Mouse (Mus musculus): ENCODE measurements at regions not wholly inside any gene's neighbourhood (a gene's known extent, or its start where the extent isn't known, plus 50 kb on each side); places are given as distances from the start of the nearest gene placed in this dataset.

DNA sequence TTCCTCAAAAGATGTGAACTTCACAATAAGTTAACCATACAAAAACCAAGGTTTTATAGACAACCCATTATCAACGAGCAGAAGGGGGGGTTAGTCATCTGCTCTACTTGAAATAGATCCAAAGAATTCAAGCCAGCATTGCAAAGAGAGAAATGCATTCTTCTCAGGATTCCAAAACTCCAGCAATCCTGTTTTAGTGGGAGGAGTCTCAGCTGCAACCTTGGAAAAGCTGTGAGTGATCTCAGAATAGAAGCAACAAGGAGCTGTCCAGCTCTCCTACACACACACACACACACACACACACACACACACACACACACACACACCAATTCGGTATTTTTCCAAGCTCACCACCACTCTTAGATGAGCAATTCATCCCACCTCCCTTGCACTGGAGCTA lies 149.0 kb upstream of the BC052040 start:
- TF ChIP-seq CTCF (IDR thresholded peaks at IDR 0.05; ENCODE audit: low read depth, low read length) = no peak
- TF ChIP-seq POLR2A (IDR thresholded peaks at IDR 0.05; ENCODE audit: borderline replicate concordance, low read depth, low read length) = no peak
